Mouse (Mus musculus) erythroblast, embryonic 14.5 days (primary cell): ENCODE results near the gene Rpl13a.

Experiments
- GATA1 ChIP-seq: IDR thresholded peaks from 2 replicates; pipeline ENCODE4 v1.6.1; 2012; ENCODE audit warnings: low read length, inconsistent platforms, mixed read lengths
- TAL1 ChIP-seq: IDR thresholded peaks from 3 replicates; pipeline ENCODE4 v1.6.1; 2012; ENCODE audit warnings: low read length, inconsistent platforms, mixed read lengths

DNA sequence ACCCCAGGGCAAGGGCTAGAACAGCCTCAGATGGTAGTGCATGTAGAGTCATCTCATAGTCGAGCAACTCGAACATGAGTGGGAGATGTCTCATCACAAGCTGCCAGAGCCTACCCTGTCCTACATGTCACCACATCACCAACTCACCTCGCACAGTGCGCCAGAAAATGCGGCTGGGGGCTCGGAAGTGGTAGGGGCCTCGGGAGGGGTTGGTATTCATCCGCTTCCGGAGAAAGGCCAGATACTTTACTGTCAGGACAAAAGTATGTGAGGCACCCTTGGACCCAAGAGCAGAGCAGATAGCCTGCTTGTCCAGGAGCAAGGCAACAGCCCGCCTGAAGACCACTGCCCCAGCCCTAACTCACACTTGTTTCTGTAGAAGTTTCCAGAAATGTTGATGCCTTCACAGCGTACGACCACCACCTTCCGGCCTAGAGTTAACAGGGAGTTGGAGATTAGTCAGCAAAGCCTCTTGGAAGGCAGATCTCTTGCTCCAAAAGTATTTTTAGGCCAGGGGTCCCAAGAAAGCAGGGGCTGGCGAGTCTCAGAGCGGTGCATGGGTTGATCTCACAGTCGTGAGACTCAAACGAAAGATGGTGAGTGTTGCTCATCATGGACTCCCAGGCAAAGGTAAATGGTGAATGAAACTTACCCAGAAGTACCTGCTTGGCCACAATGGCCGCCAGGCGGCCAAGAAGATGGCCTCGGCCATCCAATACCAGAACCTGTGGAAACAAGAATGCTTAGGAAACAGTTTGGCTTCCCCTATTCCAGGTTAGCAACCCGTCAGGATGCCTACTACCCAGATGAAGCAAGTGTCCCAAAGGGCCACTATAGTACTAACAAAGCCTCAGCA, 1.5 kb downstream of the Rpl13a start:
- no peak for TF ChIP-seq GATA1
- TF ChIP-seq TAL1, result no peak
